Mouse (Mus musculus): ENCODE measurements around the gene Lamp2. TPM values are rescaled to one million over a fixed set of nuclear protein-coding genes. Genes with fewer than 3 reads are reported as not detected.
A peak's percentile ranks its signal among the peaks of the same experiment; 100 is the strongest.
"Not testable (repeated sequence)": the region's sequence is repeated elsewhere in the genome, so short reads cannot be mapped to it uniquely, and the experiment has no call there.

Lamp2 gene
- total RNA-seq, 2 experiments from 2014 or later, result 133 to 137 TPM

GRCm38 (mm10) chrX:38438147-38438791 is 18.0 kb downstream of the Lamp2 start:
- DNase-seq, result peak; percentile 78 to 85
- intact Hi-C loops (cut with DNase I), result loop anchor here (2.0 to 10.0 kb wide), 2 partner anchors 103 to 243 kb away; no protein-coding TSS in a partner anchor

- intact Hi-C loops (cut with DNase I), result no loop called here
- no peak for DNase-seq
Measured at GRCm38 (mm10) chrX:38429455-38429854, 26.8 kb downstream of the Lamp2 start.

DNA sequence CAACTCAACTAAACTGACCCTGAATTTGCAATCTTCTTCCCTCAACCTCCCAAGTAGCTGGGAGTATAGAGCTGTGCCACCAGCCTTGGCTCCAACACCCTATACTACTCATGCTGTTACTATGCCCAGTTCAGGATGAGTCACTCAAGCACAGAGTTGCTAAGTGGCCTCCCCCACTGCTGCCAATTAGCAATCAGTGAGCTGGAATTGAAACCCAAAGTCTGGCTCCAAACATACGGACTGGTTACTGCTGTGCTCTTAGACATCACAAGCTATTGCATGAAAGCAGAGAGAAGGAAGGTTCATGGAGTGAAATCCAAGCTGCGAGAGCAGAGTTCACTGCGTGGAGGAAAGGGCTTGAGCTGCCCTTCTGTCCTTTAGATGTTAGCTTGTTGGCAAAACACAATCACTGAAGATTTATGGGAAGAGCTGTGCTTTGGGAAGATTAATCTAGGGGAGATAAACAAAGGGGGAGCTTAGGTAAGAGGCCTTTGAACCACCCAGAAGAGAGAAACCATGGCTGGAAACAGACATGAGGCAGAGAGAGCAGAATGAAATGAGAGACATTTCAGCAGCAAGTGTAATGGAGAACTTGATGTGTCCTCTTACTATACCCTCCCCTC is 27.3 kb downstream of the Lamp2 start:
- no peak for DNase-seq
- intact Hi-C loops (cut with DNase I), result no loop called here

GRCm38 (mm10) chrX:38426043-38426442 is 30.2 kb downstream of the Lamp2 start:
- DNase-seq, result no peak
- intact Hi-C loops (cut with DNase I), result no loop called here

DNA sequence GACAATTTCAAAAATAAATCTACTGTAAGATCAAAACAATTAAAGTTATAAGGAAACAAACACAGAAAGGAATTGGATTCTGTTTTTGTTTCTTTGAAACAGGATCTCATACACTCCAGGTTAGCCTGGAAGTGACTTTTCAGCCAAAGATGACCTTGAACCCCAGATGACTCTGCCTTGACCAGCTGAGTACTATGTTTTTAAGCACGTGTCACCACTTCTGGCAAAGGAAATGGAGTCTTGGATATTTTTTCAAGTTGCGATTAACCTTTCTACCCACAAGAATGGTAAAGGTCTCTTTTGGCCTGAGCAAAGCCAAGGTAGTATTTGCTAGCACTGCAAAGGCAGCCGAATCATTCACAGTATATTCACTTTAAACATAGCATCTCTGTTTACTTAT is 33.2 kb downstream of the Lamp2 start:
- intact Hi-C loops (cut with DNase I), result no loop called here
- DNase-seq, result no peak

- no peak for DNase-seq
- intact Hi-C loops (cut with DNase I), result no loop called here
Measured at GRCm38 (mm10) chrX:38422396-38422795, 33.9 kb downstream of the Lamp2 start.

DNA sequence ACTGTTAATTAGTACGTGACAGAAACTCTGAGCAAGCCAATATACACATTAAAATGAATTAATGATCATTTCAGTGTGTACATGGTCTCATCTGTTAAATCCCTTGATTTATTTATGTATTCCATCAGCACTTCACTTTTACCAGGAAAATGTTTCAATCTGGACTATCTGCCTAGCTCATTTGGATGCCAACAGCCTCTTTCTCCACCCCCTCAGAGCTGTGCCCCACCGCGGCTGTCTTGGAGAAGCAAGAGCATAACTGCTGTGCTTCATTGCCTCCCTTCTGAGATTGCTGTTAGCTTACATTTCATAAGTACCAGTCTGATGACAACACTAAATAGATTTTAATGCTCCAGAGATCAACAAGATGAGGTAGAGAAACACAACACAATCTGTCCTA is 52.4 kb downstream of the Lamp2 start:
- intact Hi-C loops (cut with DNase I), result no loop called here
- DNase-seq, result no peak

DNA sequence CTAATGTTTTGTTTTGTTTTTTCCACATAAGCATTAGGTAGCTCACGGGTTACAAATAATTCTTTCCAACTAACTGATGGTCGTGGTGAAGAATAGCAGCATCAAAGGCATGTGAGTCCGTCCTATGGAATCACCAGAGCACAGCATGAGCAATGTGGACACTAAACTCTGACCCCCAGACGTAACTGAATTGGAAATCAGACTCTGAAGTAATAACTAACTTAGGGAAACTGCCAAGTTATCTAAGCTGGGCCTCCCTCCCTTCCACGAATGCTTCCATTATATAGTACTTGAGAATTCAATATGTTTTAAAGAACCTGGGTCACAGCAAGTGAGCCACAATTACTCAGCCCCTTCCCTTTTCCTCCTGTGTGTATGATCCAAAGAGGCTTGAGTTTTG is 53.3 kb downstream of the Lamp2 start:
- DNase-seq, result no peak
- intact Hi-C loops (cut with DNase I), result no loop called here

- DNase-seq, result peak in 1 of 2 experiments; percentile 8
- intact Hi-C loops (cut with DNase I), result no loop called here
Measured at GRCm38 (mm10) chrX:38402004-38402403, 54.2 kb downstream of the Lamp2 start.

DNA sequence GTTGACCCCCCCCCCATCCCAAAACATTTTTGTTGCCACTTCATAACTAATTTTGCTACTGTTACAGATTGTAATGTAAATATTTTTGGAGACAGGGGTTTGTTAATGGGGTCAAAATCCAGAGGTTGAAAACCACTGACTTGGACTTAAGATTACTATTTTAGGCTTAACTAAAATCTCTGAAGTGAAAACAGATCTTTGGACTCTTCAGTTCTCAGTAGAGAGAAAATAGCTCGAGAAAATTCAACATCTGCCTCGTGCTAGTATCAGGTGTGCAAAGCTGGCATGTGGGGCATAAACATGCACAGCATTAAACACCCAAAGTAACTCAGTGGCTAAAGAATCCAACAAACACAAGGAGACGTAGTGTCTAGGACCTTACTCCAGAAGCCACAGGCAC is 55.6 kb downstream of the Lamp2 start:
- no peak for DNase-seq
- intact Hi-C loops (cut with DNase I), result no loop called here

- intact Hi-C loops (cut with DNase I), result no loop called here
- no peak for DNase-seq
Measured at GRCm38 (mm10) chrX:38399671-38400070, 56.6 kb downstream of the Lamp2 start.

- intact Hi-C loops (cut with DNase I); DNase-seq: not testable (repeated sequence)
Measured at GRCm38 (mm10) chrX:38373169-38373568, 83.1 kb downstream of the Lamp2 start.

- not testable (repeated sequence) for DNase-seq
- intact Hi-C loops (cut with DNase I), result loop anchor here (1.0 kb wide), 1 partner anchor 106 kb away; no protein-coding TSS in a partner anchor
Measured at GRCm38 (mm10) chrX:38364621-38365020, 91.6 kb downstream of the Lamp2 start.

GRCm38 (mm10) chrX:38362016-38362415 is 94.2 kb downstream of the Lamp2 start:
- DNase-seq, result no peak
- intact Hi-C loops (cut with DNase I), result no loop called here

Other genes starting within 250 kb of the Lamp2 start
- gene Tmem255a, start 204.0 kb downstream of the Lamp2 start, total RNA-seq (2021), result 1 to 10 TPM; 6.6 to 9.2 TPM
- gene Atp1b4, start 140.3 kb downstream of the Lamp2 start, total RNA-seq (2021), result not detected
- gene Cul4b, start 119.7 kb upstream of the Lamp2 start, total RNA-seq (2021), result 10 to 100 TPM; 14.6 to 14.8 TPM
- 10 to 100 TPM; 37.9 to 48.7 TPM for gene Mcts1, start 144.1 kb upstream of the Lamp2 start, total RNA-seq (2021)
- 10 to 100 TPM; 12.0 to 12.3 TPM for gene C1galt1c1, start 178.6 kb upstream of the Lamp2 start, total RNA-seq (2021)

All from heart, postnatal 14 days (tissue).